Mouse (Mus musculus): ENCODE data around the gene Tsc1.

Gene Tsc1

GRCm38 (mm10) chr2:28740159-28740558 is 99.1 kb downstream of the Tsc1 start:
- no peak for DNase-seq
